Mouse (Mus musculus): ENCODE measurements around the gene Pole3. TPM values are rescaled to one million over a fixed set of nuclear protein-coding genes. Genes with fewer than 3 reads are reported as not detected.

Pole3 gene
- polyA plus RNA-seq, 1 experiment from 2014 or later: 105 TPM

- H3K4me1 ChIP-seq (ENCODE audit: control insufficient read depth, insufficient read depth, low read length): no peaks in the 10 kb centered on the region
- H3K36me3 ChIP-seq (replicated peaks; ENCODE audit: control insufficient read depth, insufficient read depth, low read depth, low read length): peaks cover 3% of the 10 kb centered on the region
- no peak overlapping the region for H3K4me2 ChIP-seq (ENCODE audit: low read depth, low read length)
- no peak overlapping the region for H3K27ac ChIP-seq (replicated peaks; ENCODE audit: low read depth, low read length)
- ATAC-seq (replicated peaks; ENCODE audit: insufficient number of reproducible peaks, low FRiP score, low TSS enrichment, low read depth) (no peak), DNase-seq (ENCODE audit: low spot score) (no peak)
- no peaks in the 10 kb centered on the region for H3K9me3 ChIP-seq (replicated peaks; ENCODE audit: control insufficient read depth, low read length)
- H3K27me3 ChIP-seq (ENCODE audit: control insufficient read depth, insufficient read depth, low read length): no peaks in the 10 kb centered on the region
- H3K9ac ChIP-seq (replicated peaks; ENCODE audit: low read length): no peak overlapping the region
- H3K4me3 ChIP-seq (ENCODE audit: low read depth, low read length): no peak overlapping the region
- 82% methylated on average over 8 of the region's 8 CpGs for WGBS
Observed at GRCm38 (mm10) chr4:62496815-62497214, 28.1 kb downstream of the Pole3 start.

GRCm38 (mm10) chr4:62495946-62496345 is 28.9 kb downstream of the Pole3 start:
- Histone ChIP-seq H3K27me3 (ENCODE audit: control insufficient read depth, insufficient read depth, low read length) (no peaks in the 10 kb centered on the region), H3K9me3 (replicated peaks; ENCODE audit: control insufficient read depth, low read length) (no peaks in the 10 kb centered on the region), H3K4me3 (ENCODE audit: low read depth, low read length) (no peak overlapping the region), H3K27ac (replicated peaks; ENCODE audit: low read depth, low read length) (no peak overlapping the region), H3K4me1 (ENCODE audit: control insufficient read depth, insufficient read depth, low read length) (no peaks in the 10 kb centered on the region), H3K4me2 (ENCODE audit: low read depth, low read length) (no peak overlapping the region), H3K36me3 (replicated peaks; ENCODE audit: control insufficient read depth, insufficient read depth, low read depth, low read length) (peaks cover 3% of the 10 kb centered on the region), H3K9ac (replicated peaks; ENCODE audit: low read length) (no peak overlapping the region)
- ATAC-seq (replicated peaks; ENCODE audit: insufficient number of reproducible peaks, low FRiP score, low TSS enrichment, low read depth) (no peak), DNase-seq (ENCODE audit: low spot score) (no peak)
- 83% methylated on average over 8 of the region's 8 CpGs for WGBS

GRCm38 (mm10) chr4:62494230-62494629 is 30.6 kb downstream of the Pole3 start:
- ATAC-seq (replicated peaks; ENCODE audit: insufficient number of reproducible peaks, low FRiP score, low TSS enrichment, low read depth) (no peak), DNase-seq (ENCODE audit: low spot score) (no peak)
- Histone ChIP-seq H3K36me3 (replicated peaks; ENCODE audit: control insufficient read depth, insufficient read depth, low read depth, low read length) (peaks cover under 1% of the 10 kb centered on the region), H3K4me3 (ENCODE audit: low read depth, low read length) (no peak overlapping the region), H3K4me2 (ENCODE audit: low read depth, low read length) (no peak overlapping the region), H3K9me3 (replicated peaks; ENCODE audit: control insufficient read depth, low read length) (no peaks in the 10 kb centered on the region), H3K27ac (replicated peaks; ENCODE audit: low read depth, low read length) (no peak overlapping the region), H3K27me3 (ENCODE audit: control insufficient read depth, insufficient read depth, low read length) (no peaks in the 10 kb centered on the region), H3K4me1 (ENCODE audit: control insufficient read depth, insufficient read depth, low read length) (no peaks in the 10 kb centered on the region), H3K9ac (replicated peaks; ENCODE audit: low read length) (no peak overlapping the region)
- 77% methylated on average over 9 of the region's 9 CpGs for WGBS

- H3K4me2 ChIP-seq (ENCODE audit: low read depth, low read length): no peak overlapping the region
- WGBS: 90% methylated on average over 2 of the region's 2 CpGs
- H3K4me1 ChIP-seq (ENCODE audit: control insufficient read depth, insufficient read depth, low read length): no peaks in the 10 kb centered on the region
- ATAC-seq (replicated peaks; ENCODE audit: insufficient number of reproducible peaks, low FRiP score, low TSS enrichment, low read depth) (no peak), DNase-seq (ENCODE audit: low spot score) (no peak)
- no peaks in the 10 kb centered on the region for H3K27me3 ChIP-seq (ENCODE audit: control insufficient read depth, insufficient read depth, low read length)
- no peaks in the 10 kb centered on the region; the same call in 1 of the 2 replicates for H3K36me3 ChIP-seq (replicated peaks; ENCODE audit: control insufficient read depth, insufficient read depth, low read depth, low read length)
- H3K27ac ChIP-seq (replicated peaks; ENCODE audit: low read depth, low read length): no peak overlapping the region
- H3K4me3 ChIP-seq (ENCODE audit: low read depth, low read length): no peak overlapping the region
- no peak overlapping the region for H3K9ac ChIP-seq (replicated peaks; ENCODE audit: low read length)
- no peaks in the 10 kb centered on the region for H3K9me3 ChIP-seq (replicated peaks; ENCODE audit: control insufficient read depth, low read length)
Observed at GRCm38 (mm10) chr4:62492682-62493081, 32.2 kb downstream of the Pole3 start.

- DNase-seq (ENCODE audit: low spot score) (no peak), ATAC-seq (replicated peaks; ENCODE audit: insufficient number of reproducible peaks, low FRiP score, low TSS enrichment, low read depth) (no peak)
- 85% methylated on average over 2 of the region's 2 CpGs for WGBS
- Histone ChIP-seq H3K27me3 (ENCODE audit: control insufficient read depth, insufficient read depth, low read length) (no peaks in the 10 kb centered on the region), H3K4me1 (ENCODE audit: control insufficient read depth, insufficient read depth, low read length) (no peaks in the 10 kb centered on the region), H3K9me3 (replicated peaks; ENCODE audit: control insufficient read depth, low read length) (no peaks in the 10 kb centered on the region), H3K4me2 (ENCODE audit: low read depth, low read length) (no peak overlapping the region; the same call in 1 of the 2 replicates), H3K4me3 (ENCODE audit: low read depth, low read length) (no peak overlapping the region), H3K36me3 (replicated peaks; ENCODE audit: control insufficient read depth, insufficient read depth, low read depth, low read length) (no peaks in the 10 kb centered on the region), H3K27ac (replicated peaks; ENCODE audit: low read depth, low read length) (no peak overlapping the region), H3K9ac (replicated peaks; ENCODE audit: low read length) (no peak overlapping the region)
Observed at GRCm38 (mm10) chr4:62487914-62488313, 37.0 kb downstream of the Pole3 start.

- Histone ChIP-seq H3K36me3 (replicated peaks; ENCODE audit: control insufficient read depth, insufficient read depth, low read depth, low read length) (no peaks in the 10 kb centered on the region), H3K9ac (replicated peaks; ENCODE audit: low read length) (no peak overlapping the region), H3K4me1 (ENCODE audit: control insufficient read depth, insufficient read depth, low read length) (no peaks in the 10 kb centered on the region), H3K9me3 (replicated peaks; ENCODE audit: control insufficient read depth, low read length) (no peaks in the 10 kb centered on the region), H3K4me2 (ENCODE audit: low read depth, low read length) (no peak overlapping the region), H3K27ac (replicated peaks; ENCODE audit: low read depth, low read length) (no peak overlapping the region), H3K27me3 (ENCODE audit: control insufficient read depth, insufficient read depth, low read length) (no peaks in the 10 kb centered on the region), H3K4me3 (ENCODE audit: low read depth, low read length) (no peak overlapping the region)
- no peak for ATAC-seq (replicated peaks; ENCODE audit: insufficient number of reproducible peaks, low FRiP score, low TSS enrichment, low read depth)
- DNase-seq (ENCODE audit: low spot score): no peak
- WGBS: 90% methylated on average over 5 of the region's 5 CpGs
Observed at GRCm38 (mm10) chr4:62487172-62487571, 37.7 kb downstream of the Pole3 start.

GRCm38 (mm10) chr4:62486162-62486696 is 38.6 kb downstream of the Pole3 start:
- no peaks in the 10 kb centered on the region for H3K27me3 ChIP-seq (ENCODE audit: control insufficient read depth, insufficient read depth, low read length)
- H3K4me3 ChIP-seq (ENCODE audit: low read depth, low read length): no peak overlapping the region
- no peaks in the 10 kb centered on the region for H3K9me3 ChIP-seq (replicated peaks; ENCODE audit: control insufficient read depth, low read length)
- ATAC-seq (replicated peaks; ENCODE audit: insufficient number of reproducible peaks, low FRiP score, low TSS enrichment, low read depth) (no peak), DNase-seq (ENCODE audit: low spot score) (no peak)
- no peaks in the 10 kb centered on the region for H3K36me3 ChIP-seq (replicated peaks; ENCODE audit: control insufficient read depth, insufficient read depth, low read depth, low read length)
- H3K27ac ChIP-seq (replicated peaks; ENCODE audit: low read depth, low read length): no peak overlapping the region
- WGBS: 91% methylated on average over 15 of the region's 15 CpGs
- no peak overlapping the region for H3K4me2 ChIP-seq (ENCODE audit: low read depth, low read length)
- no peaks in the 10 kb centered on the region for H3K4me1 ChIP-seq (ENCODE audit: control insufficient read depth, insufficient read depth, low read length)
- no peak overlapping the region for H3K9ac ChIP-seq (replicated peaks; ENCODE audit: low read length)

- Histone ChIP-seq H3K4me1 (ENCODE audit: control insufficient read depth, insufficient read depth, low read length) (no peaks in the 10 kb centered on the region), H3K27ac (replicated peaks; ENCODE audit: low read depth, low read length) (no peak overlapping the region), H3K9me3 (replicated peaks; ENCODE audit: control insufficient read depth, low read length) (no peaks in the 10 kb centered on the region), H3K27me3 (ENCODE audit: control insufficient read depth, insufficient read depth, low read length) (no peaks in the 10 kb centered on the region), H3K4me2 (ENCODE audit: low read depth, low read length) (no peak overlapping the region), H3K36me3 (replicated peaks; ENCODE audit: control insufficient read depth, insufficient read depth, low read depth, low read length) (no peaks in the 10 kb centered on the region), H3K4me3 (ENCODE audit: low read depth, low read length) (no peak overlapping the region), H3K9ac (replicated peaks; ENCODE audit: low read length) (no peak overlapping the region; the same call in 1 of the 2 replicates)
- WGBS: 87% methylated on average over 8 of the region's 8 CpGs
- ATAC-seq (replicated peaks; ENCODE audit: insufficient number of reproducible peaks, low FRiP score, low TSS enrichment, low read depth) (no peak), DNase-seq (ENCODE audit: low spot score) (no peak)
Observed at GRCm38 (mm10) chr4:62485450-62486161, 39.3 kb downstream of the Pole3 start.

Data from embryonic facial prominence, embryonic 11.5 days (tissue).